Mouse (Mus musculus): ENCODE measurements at regions not wholly inside any gene's neighbourhood (a gene's known extent, or its start where the extent isn't known, plus 50 kb on each side); places are given as distances from the start of the nearest gene placed in this dataset.
A peak's percentile ranks its signal among the peaks of the same experiment; 100 is the strongest.

GRCm38 (mm10) chr2:28348453-28348852 lies 98.1 kb upstream of the Ppp1r26 start:
- no peak for DNase-seq (ENCODE audit: low spot score in 2 of 2)

DNA sequence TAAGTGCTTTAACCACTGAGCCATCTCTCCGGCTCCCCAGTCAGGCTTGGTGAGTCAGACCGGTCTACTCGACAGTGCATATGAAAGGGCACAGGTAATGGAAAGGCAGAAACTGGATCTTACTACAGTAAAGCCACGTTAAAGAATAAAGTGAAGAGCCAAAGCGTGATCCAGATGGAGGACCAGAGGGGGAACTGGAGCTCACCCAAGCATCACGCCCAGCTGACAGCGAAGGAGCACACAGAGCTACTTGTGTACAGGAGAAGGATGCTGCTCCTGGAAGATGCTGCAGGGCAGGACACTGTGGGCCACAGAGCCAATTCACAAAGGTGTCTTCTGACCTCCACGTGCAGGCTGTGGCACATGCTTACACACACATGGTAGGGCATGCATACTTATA lies 96.7 kb upstream of the Ppp1r26 start:
- DNase-seq (ENCODE audit: low spot score in 2 of 2), result no peak

DNA sequence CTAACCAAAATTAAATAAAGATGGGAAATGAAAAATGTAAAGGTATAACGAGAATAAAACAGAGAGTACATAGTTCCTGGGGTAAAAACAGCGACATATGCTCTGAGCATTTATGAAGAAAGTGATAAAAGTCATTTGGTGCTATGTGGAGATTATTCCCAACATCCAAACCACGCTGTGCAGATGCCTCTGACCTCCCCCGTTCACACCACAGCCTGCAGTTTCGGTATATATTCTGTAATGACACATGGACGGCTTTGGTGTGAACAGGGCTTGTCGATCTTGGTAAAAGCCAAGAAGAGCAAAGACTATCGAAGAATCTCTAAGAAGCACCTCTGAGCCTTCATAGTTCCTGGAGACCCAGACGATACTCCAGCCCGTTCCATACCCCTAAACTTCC lies 95.2 kb upstream of the Ppp1r26 start:
- no peak for DNase-seq (ENCODE audit: low spot score in 2 of 2)

GRCm38 (mm10) chr2:28352903-28353302 lies 93.7 kb upstream of the Ppp1r26 start:
- no peak for DNase-seq (ENCODE audit: low spot score in 2 of 2)

- DNase-seq (ENCODE audit: low spot score in 2 of 2), result no peak
Observed at GRCm38 (mm10) chr2:28362199-28362598, 84.4 kb upstream of the Ppp1r26 start.

DNA sequence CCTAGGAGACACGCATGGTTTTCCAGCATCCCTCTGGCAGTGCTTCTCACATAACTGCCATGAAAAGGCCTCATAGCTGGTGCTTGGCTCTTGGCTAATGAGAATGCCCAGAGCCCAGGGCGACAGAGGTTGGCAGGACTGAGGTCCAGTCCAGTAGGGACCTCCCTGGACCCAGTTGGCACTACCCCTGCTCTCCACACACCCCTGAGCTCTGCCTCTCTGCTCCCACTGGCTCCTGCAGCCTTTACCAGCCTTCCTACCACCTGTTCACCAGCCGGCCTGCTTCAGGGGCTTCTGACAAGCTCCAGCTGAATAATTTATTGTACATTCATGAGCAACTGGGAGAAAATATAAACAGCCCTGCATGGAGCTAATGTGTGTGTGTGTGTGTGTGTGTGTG lies 82.0 kb upstream of the Ppp1r26 start:
- DNase-seq (ENCODE audit: low spot score in 2 of 2), result no peak

DNA sequence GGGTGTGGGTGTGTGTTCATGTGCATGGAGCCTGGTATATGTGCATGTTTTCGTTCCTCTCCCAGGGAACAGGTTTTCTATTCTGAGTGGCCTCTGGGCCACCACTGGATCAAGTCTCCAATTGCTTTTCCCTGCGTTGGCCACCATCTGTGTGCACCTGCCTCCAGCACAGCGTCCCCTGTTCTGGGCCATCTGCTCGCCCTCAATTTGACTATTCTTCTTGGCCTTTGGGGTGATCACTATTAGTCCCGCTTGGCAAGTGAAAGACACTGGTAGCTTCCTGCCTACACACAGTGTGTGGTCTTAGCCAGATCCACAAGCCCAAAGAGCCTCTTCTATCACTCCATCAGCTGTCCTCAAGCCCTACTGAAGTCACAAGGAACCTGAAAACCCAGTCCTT lies 80.8 kb upstream of the Ppp1r26 start:
- DNase-seq (ENCODE audit: low spot score in 2 of 2), result no peak

- peak in 1 of 2 experiments; percentile 70 for DNase-seq (ENCODE audit: low spot score in 2 of 2)
Observed at GRCm38 (mm10) chr2:28374838-28375237, 71.8 kb upstream of the Ppp1r26 start.

DNA sequence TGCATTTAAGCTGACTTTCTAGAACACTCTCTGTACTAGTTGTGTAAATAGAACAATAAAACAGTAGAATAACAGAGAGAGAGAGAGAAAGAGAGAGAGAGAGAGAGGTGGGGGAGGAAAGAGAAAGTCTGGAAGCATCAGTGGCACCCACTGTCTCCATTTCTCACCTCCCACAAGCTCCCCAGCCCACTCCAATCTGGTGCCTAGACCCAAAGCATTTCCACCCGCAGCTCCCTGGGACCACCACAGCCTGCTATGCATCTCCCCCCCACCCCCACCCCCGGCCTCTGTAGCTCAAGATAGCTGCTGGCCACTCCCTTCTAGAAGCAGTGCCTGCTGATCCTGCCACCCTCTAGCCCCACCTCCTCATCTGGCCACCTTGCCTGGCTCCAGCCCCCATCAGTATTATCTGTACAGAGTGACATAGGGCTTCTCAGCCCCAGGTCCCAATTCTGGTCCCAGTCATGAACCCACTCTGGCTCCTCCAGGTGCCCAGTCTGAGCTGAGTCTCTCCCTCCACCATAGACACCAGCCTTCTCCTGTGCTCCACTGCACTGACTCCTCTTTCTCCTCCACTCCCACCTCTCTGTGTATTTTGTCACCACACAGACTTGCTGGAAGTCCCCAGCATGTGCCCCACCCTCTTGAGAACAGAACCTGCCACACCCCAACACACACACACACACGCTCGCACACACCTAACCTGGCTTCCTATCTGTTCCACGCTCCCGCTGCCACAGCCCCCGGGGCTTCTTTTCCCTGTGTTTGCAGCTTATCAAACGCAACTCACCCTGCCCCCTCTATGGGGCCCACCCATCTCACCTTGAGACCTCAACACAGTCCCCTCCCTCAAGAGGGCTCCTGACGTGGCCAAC lies 68.4 kb upstream of the Ppp1r26 start:
- peak; percentile 56 to 83 for DNase-seq (ENCODE audit: low spot score in 2 of 2)

GRCm38 (mm10) chr2:28382051-28382802 lies 64.4 kb upstream of the Ppp1r26 start:
- no peak for DNase-seq (ENCODE audit: low spot score in 2 of 2)

GRCm38 (mm10) chr2:28384875-28385274 lies 61.7 kb upstream of the Ppp1r26 start:
- no peak for DNase-seq (ENCODE audit: low spot score in 2 of 2)

- DNase-seq (ENCODE audit: low spot score in 2 of 2), result no peak
Observed at GRCm38 (mm10) chr2:28386784-28387183, 59.8 kb upstream of the Ppp1r26 start.

DNA sequence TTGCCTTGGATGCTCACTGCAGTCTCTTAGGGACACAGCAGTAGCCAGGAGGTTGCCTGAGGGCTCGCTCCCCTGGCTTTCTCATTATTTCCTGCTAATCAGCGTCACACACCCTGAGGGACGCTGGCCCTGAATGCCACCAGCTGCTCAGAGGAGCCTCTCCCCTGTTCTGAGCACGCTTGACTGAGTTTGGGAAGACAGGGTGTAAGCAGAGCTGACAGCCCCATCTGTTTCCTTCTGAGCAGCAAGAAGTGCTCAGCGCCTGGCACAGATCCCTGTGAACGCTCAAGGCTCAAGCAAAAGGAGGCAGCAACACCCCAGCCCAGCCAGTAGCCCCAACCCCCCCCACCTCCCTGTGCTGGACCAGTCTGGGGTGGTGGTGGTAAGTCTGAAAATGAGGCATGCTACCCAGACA lies 59.2 kb upstream of the Ppp1r26 start:
- DNase-seq (ENCODE audit: low spot score in 2 of 2), result peak; percentile 63 to 73

DNA sequence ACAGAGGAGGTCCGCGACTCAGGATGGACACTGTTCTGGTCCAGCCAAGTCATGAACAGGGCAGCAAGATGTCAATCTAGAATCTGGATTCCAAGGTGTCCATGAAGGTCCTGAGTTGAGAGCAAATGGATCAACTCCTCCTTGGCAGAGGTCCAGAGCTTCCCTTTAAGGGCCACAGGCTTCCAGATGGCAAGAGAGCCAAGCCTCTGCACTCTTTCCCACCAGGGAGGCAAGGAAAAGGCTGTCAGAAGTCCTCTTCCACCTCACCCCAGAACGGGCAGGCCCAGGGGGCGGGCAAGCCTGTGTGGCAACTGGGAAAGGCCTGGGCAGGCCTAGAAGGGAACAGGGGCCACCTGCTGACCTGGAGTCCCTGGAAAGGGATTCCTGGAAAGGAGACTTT lies 58.7 kb upstream of the Ppp1r26 start:
- no peak for DNase-seq (ENCODE audit: low spot score in 2 of 2)

GRCm38 (mm10) chr2:28389703-28390102 lies 56.9 kb upstream of the Ppp1r26 start:
- no peak for DNase-seq (ENCODE audit: low spot score in 2 of 2)

- DNase-seq (ENCODE audit: low spot score in 2 of 2), result no peak
Observed at GRCm38 (mm10) chr2:28395391-28395790, 51.2 kb upstream of the Ppp1r26 start.

Measured in layer of hippocampus, adult 18-20 months (tissue).